Mouse (Mus musculus): Measurements from ENCODE around the gene Col1a1. TPM values are rescaled to one million over a fixed set of nuclear protein-coding genes. Genes with fewer than 3 reads are reported as not detected.
"Not testable (repeated sequence)": the region's sequence is repeated elsewhere in the genome, so short reads cannot be mapped to it uniquely, and the experiment has no call there.

The Col1a1 gene
- polyA plus RNA-seq, 1 experiment: 30.0 TPM

- WGBS: 82% methylated on average over 9 of the region's 9 CpGs
- no peak overlapping the region for H3K4me3 ChIP-seq (replicated peaks; ENCODE audit: control insufficient read depth, low read depth, low read length)
- H3K4me1 ChIP-seq (ENCODE audit: control insufficient read depth, insufficient read depth, low read length): no peaks in the 10 kb centered on the region
- TF ChIP-seq CTCF (IDR thresholded peaks at IDR 0.05; ENCODE audit: control insufficient read depth, insufficient read depth, low read length) (no peak), POLR2A (IDR thresholded peaks at IDR 0.05; ENCODE audit: borderline replicate concordance, control insufficient read depth, low read depth, low read length) (no peak)
- H3K27ac ChIP-seq (ENCODE audit: control insufficient read depth, insufficient read depth, low read depth, low read length, poor library complexity): no peak overlapping the region
These were observed 19.1 kb downstream of the Col1a1 start for GRCm38 (mm10) chr11:94955103-94955502.

- TF ChIP-seq CTCF (IDR thresholded peaks at IDR 0.05; ENCODE audit: control insufficient read depth, insufficient read depth, low read length): no peak
- TF ChIP-seq POLR2A (IDR thresholded peaks at IDR 0.05; ENCODE audit: borderline replicate concordance, control insufficient read depth, low read depth, low read length): no peak
- 83% methylated on average over 9 of the region's 9 CpGs for WGBS
- Histone ChIP-seq H3K4me3 (replicated peaks; ENCODE audit: control insufficient read depth, low read depth, low read length) (no peak overlapping the region), H3K27ac (ENCODE audit: control insufficient read depth, insufficient read depth, low read depth, low read length, poor library complexity) (no peak overlapping the region), H3K4me1 (ENCODE audit: control insufficient read depth, insufficient read depth, low read length) (no peaks in the 10 kb centered on the region)
These were observed 21.7 kb downstream of the Col1a1 start for GRCm38 (mm10) chr11:94957693-94958064.

- Histone ChIP-seq H3K4me1 (ENCODE audit: control insufficient read depth, insufficient read depth, low read length) (no peaks in the 10 kb centered on the region), H3K4me3 (replicated peaks; ENCODE audit: control insufficient read depth, low read depth, low read length) (no peak overlapping the region), H3K27ac (ENCODE audit: control insufficient read depth, insufficient read depth, low read depth, low read length, poor library complexity) (no peak overlapping the region)
- WGBS: 18% methylated on average over 8 of the region's 8 CpGs
- TF ChIP-seq CTCF (IDR thresholded peaks at IDR 0.05; ENCODE audit: control insufficient read depth, insufficient read depth, low read length): no peak
- no peak for TF ChIP-seq POLR2A (IDR thresholded peaks at IDR 0.05; ENCODE audit: borderline replicate concordance, control insufficient read depth, low read depth, low read length)
These were observed 22.2 kb downstream of the Col1a1 start for GRCm38 (mm10) chr11:94958065-94958858.

GRCm38 (mm10) chr11:94962534-94963101 is 26.6 kb downstream of the Col1a1 start:
- Histone ChIP-seq H3K4me1 (ENCODE audit: control insufficient read depth, insufficient read depth, low read length) (no peaks in the 10 kb centered on the region), H3K4me3 (replicated peaks; ENCODE audit: control insufficient read depth, low read depth, low read length) (no peak overlapping the region), H3K27ac (ENCODE audit: control insufficient read depth, insufficient read depth, low read depth, low read length, poor library complexity) (no peak overlapping the region)
- 69% methylated on average over 5 of the region's 5 CpGs for WGBS
- no peak for TF ChIP-seq CTCF (IDR thresholded peaks at IDR 0.05; ENCODE audit: control insufficient read depth, insufficient read depth, low read length)
- no peak for TF ChIP-seq POLR2A (IDR thresholded peaks at IDR 0.05; ENCODE audit: borderline replicate concordance, control insufficient read depth, low read depth, low read length)

- H3K27ac ChIP-seq (ENCODE audit: control insufficient read depth, insufficient read depth, low read depth, low read length, poor library complexity): no peak within 1 kb of the TSS
- H3K4me3 ChIP-seq (replicated peaks; ENCODE audit: control insufficient read depth, low read depth, low read length): no peak within 1 kb of the TSS
- TF ChIP-seq POLR2A (IDR thresholded peaks at IDR 0.05; ENCODE audit: borderline replicate concordance, control insufficient read depth, low read depth, low read length) (no peak), CTCF (IDR thresholded peaks at IDR 0.05; ENCODE audit: control insufficient read depth, insufficient read depth, low read length) (no peak)
- no peaks in the 10 kb centered on the region for H3K4me1 ChIP-seq (ENCODE audit: control insufficient read depth, insufficient read depth, low read length)
- 33% methylated on average over 4 of the region's 4 CpGs for WGBS
These were observed 31.4 kb downstream of the Col1a1 start, which contains the start of gene Hils1 for GRCm38 (mm10) chr11:94967419-94967818. Gene Hils1 (plus strand): TSS chr11:94967593.

GRCm38 (mm10) chr11:94968187-94968586 is 32.2 kb downstream of the Col1a1 start:
- Histone ChIP-seq H3K4me3 (replicated peaks; ENCODE audit: control insufficient read depth, low read depth, low read length) (no peak overlapping the region), H3K4me1 (ENCODE audit: control insufficient read depth, insufficient read depth, low read length) (no peaks in the 10 kb centered on the region), H3K27ac (ENCODE audit: control insufficient read depth, insufficient read depth, low read depth, low read length, poor library complexity) (no peak overlapping the region)
- 75% methylated on average over 7 of the region's 7 CpGs for WGBS
- TF ChIP-seq POLR2A (IDR thresholded peaks at IDR 0.05; ENCODE audit: borderline replicate concordance, control insufficient read depth, low read depth, low read length) (no peak), CTCF (IDR thresholded peaks at IDR 0.05; ENCODE audit: control insufficient read depth, insufficient read depth, low read length) (no peak)

- not testable (repeated sequence) for H3K27ac ChIP-seq (ENCODE audit: control insufficient read depth, insufficient read depth, low read depth, low read length, poor library complexity); H3K4me1 ChIP-seq (ENCODE audit: control insufficient read depth, insufficient read depth, low read length); H3K4me3 ChIP-seq (replicated peaks; ENCODE audit: control insufficient read depth, low read depth, low read length)
- 81% methylated on average over 4 of the region's 4 CpGs for WGBS
These were observed 33.7 kb downstream of the Col1a1 start for GRCm38 (mm10) chr11:94969709-94970108.

- Histone ChIP-seq H3K4me3 (replicated peaks; ENCODE audit: control insufficient read depth, low read depth, low read length) (no peak overlapping the region), H3K27ac (ENCODE audit: control insufficient read depth, insufficient read depth, low read depth, low read length, poor library complexity) (no peak overlapping the region), H3K4me1 (ENCODE audit: control insufficient read depth, insufficient read depth, low read length) (no peaks in the 10 kb centered on the region)
- TF ChIP-seq POLR2A (IDR thresholded peaks at IDR 0.05; ENCODE audit: borderline replicate concordance, control insufficient read depth, low read depth, low read length) (no peak), CTCF (IDR thresholded peaks at IDR 0.05; ENCODE audit: control insufficient read depth, insufficient read depth, low read length) (no peak; the same call in 1 of the 2 replicates)
- WGBS: 47% methylated on average over 15 of the region's 15 CpGs
These were observed 34.4 kb downstream of the Col1a1 start for GRCm38 (mm10) chr11:94970210-94970943.

Data from bone marrow, adult 2 months (tissue).